Mouse (Mus musculus): Measurements from ENCODE around the gene Hoxd9. TPM values are rescaled to one million over a fixed set of nuclear protein-coding genes. Genes with fewer than 3 reads are reported as not detected.

The Hoxd9 gene
- total and polyA plus RNA-seq, 3 experiments = not detected

DNA sequence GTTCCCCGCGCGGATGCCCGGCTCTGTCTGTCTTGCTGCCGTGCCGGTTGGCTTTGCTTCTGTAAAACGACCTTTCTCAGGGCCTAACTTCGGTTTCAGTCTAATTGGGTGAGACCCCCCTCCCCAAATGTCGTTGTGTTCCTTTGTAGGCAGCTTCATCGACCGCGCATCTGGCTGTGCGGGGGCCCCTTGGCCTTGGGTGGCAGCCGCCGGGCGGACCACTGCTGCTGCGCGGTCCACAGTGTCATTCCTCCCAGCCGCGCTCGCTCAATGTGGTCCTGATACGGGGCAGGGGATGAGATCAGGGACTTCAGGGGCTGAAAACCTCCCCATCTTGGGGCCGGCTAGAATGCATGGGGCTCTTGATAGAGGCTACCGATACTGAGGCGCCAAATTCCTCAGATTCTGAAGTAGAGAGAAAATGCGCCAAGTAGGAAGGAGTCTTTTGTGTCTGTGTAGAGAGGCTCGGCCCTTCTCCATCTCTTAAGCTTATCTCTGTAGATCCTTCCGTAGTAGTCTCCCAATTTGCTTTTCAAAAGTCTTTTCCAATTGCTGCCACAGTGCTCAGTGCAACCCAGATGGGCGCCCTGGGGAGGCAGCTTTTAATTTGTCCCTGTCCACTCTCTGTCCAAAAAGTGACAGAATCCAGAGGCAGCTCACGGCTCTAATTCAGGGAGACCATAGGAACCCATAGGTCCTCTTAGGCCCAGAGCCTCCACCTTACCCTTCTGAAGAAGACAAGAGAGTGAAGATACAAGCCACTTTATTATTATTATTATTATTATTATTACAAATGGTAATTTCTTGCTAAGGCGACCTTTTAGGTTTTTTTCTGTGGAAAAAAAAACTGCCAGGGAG is 9.6 kb upstream of the Hoxd9 start:
- Histone ChIP-seq H3K9me3 (replicated peaks; ENCODE audit: low read length) (peaks cover 20% of the 10 kb centered on the region), H3K4me3 (replicated peaks in 1 of 3; ENCODE audit: low read depth in 2 of 3, low read length in 2 of 3, poor library complexity in 1 of 3) (no peak overlapping the region), H3K27me3 (replicated peaks) (no peaks in the 10 kb centered on the region), H3K4me2 (ENCODE audit: insufficient read depth, low read depth, poor library complexity, severe bottlenecking) (no peak overlapping the region), H3K4me1 (ENCODE audit: control insufficient read depth in 1 of 2, insufficient read depth in 2 of 2) (no peaks in the 10 kb centered on the region), H3K27ac (ENCODE audit: insufficient read depth, low read depth) (no peak overlapping the region), H3K36me3 (replicated peaks in 1 of 2; ENCODE audit: control insufficient read depth in 1 of 2, insufficient read depth in 1 of 2, low read length in 1 of 2) (no peaks in the 10 kb centered on the region), H3K79me2 (replicated peaks; ENCODE audit: control insufficient read depth, extremely low read depth, insufficient read depth, poor library complexity, severe bottlenecking) (no peaks in the 10 kb centered on the region), H3K9ac (ENCODE audit: insufficient read depth, low read depth) (no peak overlapping the region)
- dilution Hi-C loops (cut with MboI; ENCODE audit: extremely low pct_ligation_motif_present, extremely low pct_unique_long_range_greater_than_20kb, low sequenced_read_pairs) = no loop called here
- in situ Hi-C loops (cut with MboI; ENCODE audit: low pct_ligation_motif_present, low pct_unique_long_range_greater_than_20kb, low sequenced_read_pairs) = loop anchor here (25.0 kb wide), 1 partner anchor 624 kb away; no protein-coding TSS in a partner anchor
- DNase-seq (ENCODE audit: extremely low read depth) = no peak
- TF ChIP-seq BHLHE40 (IDR thresholded peaks at IDR 0.05; ENCODE audit: low read depth, low read length) (no peak), IRF4 (IDR thresholded peaks at IDR 0.05; ENCODE audit: low read depth, low read length) (no peak), POLR2A (IDR thresholded peaks at IDR 0.05; ENCODE audit: low read depth, low read length) (no peak), ZKSCAN1 (IDR thresholded peaks at IDR 0.05; ENCODE audit: borderline replicate concordance, low read depth, low read length) (no peak), USF2 (conservative IDR thresholded peaks at IDR 0.05; ENCODE audit: low read depth, low read length) (no peak), GABPA (IDR thresholded peaks at IDR 0.05; ENCODE audit: insufficient replicate concordance, low read depth, low read length) (no peak), JUN (IDR thresholded peaks at IDR 0.05; ENCODE audit: insufficient read depth, low read depth, low read length) (no peak), ELF1 (IDR thresholded peaks at IDR 0.05; ENCODE audit: low read depth, low read length) (no peak), NELFE (IDR thresholded peaks at IDR 0.05; ENCODE audit: low read depth, low read length) (no peak), RCOR1 (conservative IDR thresholded peaks at IDR 0.05; ENCODE audit: low read depth, low read length) (no peak), SIN3A (IDR thresholded peaks at IDR 0.05; ENCODE audit: low read length) (no peak), ZMIZ1 (IDR thresholded peaks at IDR 0.05; ENCODE audit: low read depth, low read length) (no peak), MAFK (IDR thresholded peaks at IDR 0.05; ENCODE audit: insufficient replicate concordance, low read length) (no peak), MYC (IDR thresholded peaks at IDR 0.05; ENCODE audit: low read depth, low read length) (no peak), E2F4 (IDR thresholded peaks at IDR 0.05; ENCODE audit: insufficient replicate concordance, low read depth, low read length) (no peak)

DNA sequence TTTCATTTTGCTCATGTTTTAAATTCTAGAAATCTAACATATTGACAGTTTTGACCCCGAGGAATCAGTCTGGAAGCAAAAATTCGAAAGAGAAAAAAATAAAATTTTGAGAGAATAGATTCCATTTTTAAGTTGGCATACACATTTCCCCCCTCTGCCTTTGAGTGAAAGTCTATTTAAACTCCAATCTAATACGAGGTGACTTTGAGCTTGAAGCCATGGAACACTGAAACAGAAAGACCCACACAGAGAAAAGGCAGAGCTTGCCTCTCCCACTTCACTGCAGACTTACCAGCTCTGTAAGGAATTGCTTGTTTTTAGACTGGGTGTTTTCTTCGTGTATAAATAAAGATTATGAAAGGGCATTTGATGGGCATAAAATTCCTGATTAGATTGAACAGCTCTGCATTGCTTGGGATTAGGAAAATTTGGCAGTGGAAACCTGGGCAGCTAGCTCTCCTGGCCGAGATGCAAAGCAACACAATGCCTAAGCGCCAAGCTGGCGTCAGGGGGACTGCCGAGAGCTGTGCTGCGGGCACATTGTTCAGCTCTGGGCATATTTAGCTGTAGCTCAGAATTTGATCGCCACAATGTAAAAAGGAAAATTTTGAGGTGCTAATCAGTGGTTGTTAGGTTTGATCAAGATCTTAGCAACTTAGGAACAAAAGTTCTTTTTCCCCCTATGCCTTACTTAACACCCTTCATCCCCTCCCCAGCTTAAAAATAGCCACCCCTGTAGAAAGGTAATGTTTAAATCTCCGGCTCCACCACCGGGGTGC is 8.5 kb upstream of the Hoxd9 start:
- H3K9ac ChIP-seq (ENCODE audit: insufficient read depth, low read depth) = no peak overlapping the region
- H3K27me3 ChIP-seq (replicated peaks) = no peaks in the 10 kb centered on the region
- H3K4me3 ChIP-seq (replicated peaks in 1 of 3; ENCODE audit: low read depth in 2 of 3, low read length in 2 of 3, poor library complexity in 1 of 3) = no peak overlapping the region
- H3K4me1 ChIP-seq (ENCODE audit: control insufficient read depth in 1 of 2, insufficient read depth in 2 of 2) = no peaks in the 10 kb centered on the region
- TF ChIP-seq JUND (conservative IDR thresholded peaks at IDR 0.05; ENCODE audit: low read depth, low read length) = no peak
- no peak for TF ChIP-seq NRF1 (IDR thresholded peaks at IDR 0.05; ENCODE audit: low read depth, low read length)
- no peak for TF ChIP-seq USF1 (IDR thresholded peaks at IDR 0.05; ENCODE audit: low read depth, low read length)
- TF ChIP-seq EP300 (IDR thresholded peaks at IDR 0.05; ENCODE audit: low read length) = no peak
- no peak for TF ChIP-seq RCOR1 (conservative IDR thresholded peaks at IDR 0.05; ENCODE audit: low read depth, low read length)
- TF ChIP-seq CTCF (conservative IDR thresholded peaks at IDR 0.05 in 1 of 2, IDR thresholded peaks at IDR 0.05 in 1 of 2; ENCODE audit: low read depth in 2 of 2, low read length in 2 of 2) = no peak
- TF ChIP-seq E2F4 (IDR thresholded peaks at IDR 0.05; ENCODE audit: insufficient replicate concordance, low read depth, low read length) = no peak
- H3K27ac ChIP-seq (ENCODE audit: insufficient read depth, low read depth) = no peak overlapping the region
- DNase-seq (ENCODE audit: extremely low read depth) = no peak
- no peak overlapping the region for H3K4me2 ChIP-seq (ENCODE audit: insufficient read depth, low read depth, poor library complexity, severe bottlenecking)
- in situ Hi-C loops (cut with MboI; ENCODE audit: low pct_ligation_motif_present, low pct_unique_long_range_greater_than_20kb, low sequenced_read_pairs) (loop anchor here (25.0 kb wide), 1 partner anchor 623 kb away; no protein-coding TSS in a partner anchor), dilution Hi-C loops (cut with MboI; ENCODE audit: extremely low pct_ligation_motif_present, extremely low pct_unique_long_range_greater_than_20kb, low sequenced_read_pairs) (no loop called here)
- no peaks in the 10 kb centered on the region for H3K36me3 ChIP-seq (replicated peaks in 1 of 2; ENCODE audit: control insufficient read depth in 1 of 2, insufficient read depth in 1 of 2, low read length in 1 of 2)
- no peaks in the 10 kb centered on the region for H3K79me2 ChIP-seq (replicated peaks; ENCODE audit: control insufficient read depth, extremely low read depth, insufficient read depth, poor library complexity, severe bottlenecking)
- peaks cover 15% of the 10 kb centered on the region for H3K9me3 ChIP-seq (replicated peaks; ENCODE audit: low read length)

Data from CH12.LX (cell line).